Mouse (Mus musculus) bone marrow macrophage, adult 2 months (primary cell): ENCODE measurements around the gene Nfat5.

Experiments used
- CTCF ChIP-seq: IDR thresholded peaks from 2 replicates; pipeline ENCODE4 v1.5.1; 2012; ENCODE audit warnings: low read depth, mild to moderate bottlenecking, low read length, moderate library complexity
- POLR2A ChIP-seq: IDR thresholded peaks from 2 replicates; pipeline ENCODE4 v1.6.1; 2012; ENCODE audit warnings: mild to moderate bottlenecking, low read depth, low read length, borderline replicate concordance

GRCm38 (mm10) chr8:107411391-107411790 lies 118.1 kb downstream of the Nfat5 start:
- TF ChIP-seq CTCF (peak; percentile 2; the same call in 1 of the 2 replicates), POLR2A (no peak)
